Mouse (Mus musculus): ENCODE measurements around the gene Rufy3. TPM values are rescaled to one million over a fixed set of nuclear protein-coding genes. Genes with fewer than 3 reads are reported as not detected.

Gene Rufy3
- polyA plus RNA-seq, 1 experiment = 6.4 TPM

DNA sequence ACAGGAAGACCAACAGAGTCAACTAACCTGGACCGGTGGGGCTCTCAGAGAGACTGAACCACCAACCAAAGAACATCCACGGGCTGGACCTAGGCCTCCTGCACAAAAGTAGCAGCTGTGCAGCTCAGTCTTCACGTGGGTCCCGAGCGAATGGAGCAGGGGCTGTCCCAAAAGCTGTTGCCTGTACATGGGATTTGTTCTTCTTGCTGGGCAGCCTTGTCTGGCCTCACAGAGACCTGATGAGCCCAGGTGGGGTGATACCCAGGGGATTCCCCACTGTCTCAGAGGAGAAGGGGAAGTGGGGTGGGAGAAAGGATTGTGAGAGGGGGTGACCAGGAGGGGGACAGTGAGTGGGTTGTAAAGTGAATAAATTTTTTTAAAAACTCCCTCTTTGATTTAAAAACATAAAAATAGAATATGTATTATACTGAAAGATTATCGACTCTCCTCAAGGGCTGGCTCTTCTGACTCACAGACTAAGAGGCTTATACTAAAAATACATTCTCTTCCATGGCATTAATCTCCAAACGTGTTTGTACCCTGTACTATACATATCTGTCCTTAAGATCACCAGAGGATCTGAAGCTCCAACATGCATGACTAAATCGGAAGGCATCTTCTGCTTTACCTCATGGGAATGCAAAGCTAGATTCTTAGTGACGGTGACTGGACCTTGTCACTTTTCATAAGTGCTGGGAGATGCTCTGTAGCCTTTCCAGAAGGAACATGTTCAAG, 3.6 kb upstream of the Rufy3 start:
- TF ChIP-seq POLR2A (IDR thresholded peaks at IDR 0.05; ENCODE audit: control insufficient read depth, extremely low read depth, insufficient read depth, low read length, poor library complexity) (no peak), CTCF (IDR thresholded peaks at IDR 0.05; ENCODE audit: borderline replicate concordance, control insufficient read depth, extremely low read depth, insufficient read depth, low read length, poor library complexity) (no peak)
- 88% methylated on average over 9 of the region's 9 CpGs for WGBS

DNA sequence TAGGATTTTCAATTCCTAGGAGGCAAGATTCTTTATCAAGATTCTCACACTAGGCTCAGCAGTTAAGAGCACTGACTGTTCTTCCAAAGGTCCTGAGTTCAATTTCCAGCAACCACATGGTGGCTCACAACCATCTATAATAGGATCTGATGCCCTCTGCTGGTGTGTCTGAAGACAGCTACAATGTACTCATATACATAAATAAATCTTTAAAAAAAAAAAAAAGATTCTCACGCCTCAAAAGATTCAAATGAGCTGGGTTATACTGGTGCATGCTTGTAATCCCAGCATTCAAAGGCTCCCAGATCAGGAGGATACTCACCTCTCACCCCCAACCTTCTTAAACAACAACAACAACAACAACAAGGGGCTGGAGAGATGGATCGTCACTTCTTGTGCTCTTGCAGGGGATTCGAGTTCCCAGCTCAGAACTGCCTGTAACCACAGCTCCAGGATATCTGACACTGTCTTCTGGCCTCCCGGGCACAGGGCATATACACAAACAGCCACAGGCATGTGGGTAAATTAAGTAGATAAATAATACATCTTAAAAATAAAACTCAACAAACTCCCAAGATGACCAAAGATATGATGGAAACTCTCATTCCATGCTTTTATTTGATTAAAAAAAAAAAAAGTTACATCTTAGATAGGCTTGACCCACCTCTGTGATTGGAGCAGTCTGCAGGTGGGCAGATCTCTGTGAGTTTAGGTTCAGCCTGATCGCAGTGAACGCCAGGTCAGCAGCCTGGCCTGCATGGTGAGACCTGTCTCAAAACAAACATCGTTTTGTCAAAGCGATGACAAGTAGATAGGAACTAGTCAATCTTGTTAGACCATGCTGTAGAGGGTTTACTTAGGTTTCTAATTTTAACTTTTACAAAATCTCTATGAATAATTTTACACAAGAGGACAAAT, 1.7 kb upstream of the Rufy3 start:
- no peak overlapping the region for H3K4me3 ChIP-seq (ENCODE audit: control insufficient read depth, insufficient read depth, low read length)
- WGBS = 87% methylated on average over 8 of the region's 8 CpGs
- peaks cover 4% of the 10 kb centered on the region; the same call in 1 of the 2 replicates for H3K4me1 ChIP-seq (replicated peaks; ENCODE audit: control insufficient read depth, insufficient read depth, low read length)
- H3K27me3 ChIP-seq (ENCODE audit: control insufficient read depth, insufficient read depth, low read length) = no peaks in the 10 kb centered on the region
- TF ChIP-seq CTCF (IDR thresholded peaks at IDR 0.05; ENCODE audit: borderline replicate concordance, control insufficient read depth, extremely low read depth, insufficient read depth, low read length, poor library complexity) (no peak), POLR2A (IDR thresholded peaks at IDR 0.05; ENCODE audit: control insufficient read depth, extremely low read depth, insufficient read depth, low read length, poor library complexity) (no peak)
- no peak for DNase-seq
- H3K36me3 ChIP-seq (ENCODE audit: control insufficient read depth, insufficient read depth, low read length) = no peaks in the 10 kb centered on the region
- no peak overlapping the region for H3K27ac ChIP-seq (ENCODE audit: control insufficient read depth, insufficient read depth, low read length)

More for the DNA sequence above, 3.6 kb upstream of the Rufy3 start:
- no peaks in the 10 kb centered on the region for H3K36me3 ChIP-seq (ENCODE audit: control insufficient read depth, insufficient read depth, low read length)
- no peak overlapping the region for H3K27ac ChIP-seq (ENCODE audit: control insufficient read depth, insufficient read depth, low read length)
- H3K4me1 ChIP-seq (replicated peaks; ENCODE audit: control insufficient read depth, insufficient read depth, low read length) = peaks cover 3% of the 10 kb centered on the region; the same call in 1 of the 2 replicates
- DNase-seq = no peak
- no peaks in the 10 kb centered on the region for H3K27me3 ChIP-seq (ENCODE audit: control insufficient read depth, insufficient read depth, low read length)
- H3K4me3 ChIP-seq (ENCODE audit: control insufficient read depth, insufficient read depth, low read length) = no peak overlapping the region

DNA sequence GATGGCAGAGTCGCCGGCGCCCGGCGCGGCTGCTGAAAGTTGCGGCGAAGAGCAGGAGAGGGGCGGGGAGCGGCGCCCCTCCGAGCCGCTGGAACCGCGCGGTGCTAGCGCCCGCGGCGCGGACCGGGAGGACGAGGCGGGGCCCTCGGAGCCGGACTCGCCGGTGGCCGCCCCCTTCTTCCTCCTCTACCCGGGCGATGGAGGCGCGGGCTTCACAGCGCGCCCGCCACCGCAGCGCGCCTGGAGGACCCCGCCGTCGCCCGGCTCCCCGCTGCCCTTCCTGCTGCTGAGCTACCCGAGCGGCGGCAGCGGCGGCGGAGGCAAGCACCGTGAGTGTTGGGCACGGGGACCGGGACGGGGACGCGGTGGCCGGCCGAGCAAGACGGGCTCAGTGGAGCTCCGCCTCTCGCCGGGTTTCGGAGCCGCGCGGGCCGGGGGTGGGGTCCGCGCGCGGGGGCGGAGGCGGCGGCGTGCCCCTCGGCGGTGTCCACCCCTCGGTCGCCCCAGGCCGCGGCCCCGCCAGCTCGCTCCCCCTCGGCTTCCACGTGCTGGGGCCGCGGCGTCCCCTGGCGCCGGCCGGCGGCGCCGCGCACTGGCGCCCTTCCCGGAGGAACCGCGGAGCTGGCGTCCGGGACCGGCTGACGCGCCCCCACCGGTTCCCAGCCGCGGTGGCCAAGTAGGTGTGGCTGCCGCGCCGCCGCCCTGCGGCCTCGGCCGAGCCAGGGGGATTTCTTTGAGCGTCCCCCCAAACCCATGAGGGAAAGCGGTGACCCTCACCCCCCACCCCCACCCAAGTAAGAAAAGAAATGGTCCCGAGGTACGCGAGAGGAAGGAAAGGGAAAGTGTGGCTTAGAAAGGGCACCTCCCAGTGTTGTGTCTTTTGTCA, 551 bp downstream of the Rufy3 start:
- H3K36me3 ChIP-seq (ENCODE audit: control insufficient read depth, insufficient read depth, low read length) = no peaks in the 10 kb centered on the region
- H3K4me3 ChIP-seq (ENCODE audit: control insufficient read depth, insufficient read depth, low read length) = peak overlapping the region; percentile 80
- H3K4me1 ChIP-seq (replicated peaks; ENCODE audit: control insufficient read depth, insufficient read depth, low read length) = peaks cover 4% of the 10 kb centered on the region; the same call in 1 of the 2 replicates
- no peaks in the 10 kb centered on the region for H3K27me3 ChIP-seq (ENCODE audit: control insufficient read depth, insufficient read depth, low read length)
- DNase-seq = peak; percentile 48
- 1% methylated on average over 114 of the region's 119 CpGs for WGBS
- TF ChIP-seq POLR2A (IDR thresholded peaks at IDR 0.05; ENCODE audit: control insufficient read depth, extremely low read depth, insufficient read depth, low read length, poor library complexity) = no peak; the same call in 1 of the 2 replicates
- TF ChIP-seq CTCF (IDR thresholded peaks at IDR 0.05; ENCODE audit: borderline replicate concordance, control insufficient read depth, extremely low read depth, insufficient read depth, low read length, poor library complexity) = no peak
- no peak overlapping the region; the same call in 1 of the 2 replicates for H3K27ac ChIP-seq (ENCODE audit: control insufficient read depth, insufficient read depth, low read length)

DNA sequence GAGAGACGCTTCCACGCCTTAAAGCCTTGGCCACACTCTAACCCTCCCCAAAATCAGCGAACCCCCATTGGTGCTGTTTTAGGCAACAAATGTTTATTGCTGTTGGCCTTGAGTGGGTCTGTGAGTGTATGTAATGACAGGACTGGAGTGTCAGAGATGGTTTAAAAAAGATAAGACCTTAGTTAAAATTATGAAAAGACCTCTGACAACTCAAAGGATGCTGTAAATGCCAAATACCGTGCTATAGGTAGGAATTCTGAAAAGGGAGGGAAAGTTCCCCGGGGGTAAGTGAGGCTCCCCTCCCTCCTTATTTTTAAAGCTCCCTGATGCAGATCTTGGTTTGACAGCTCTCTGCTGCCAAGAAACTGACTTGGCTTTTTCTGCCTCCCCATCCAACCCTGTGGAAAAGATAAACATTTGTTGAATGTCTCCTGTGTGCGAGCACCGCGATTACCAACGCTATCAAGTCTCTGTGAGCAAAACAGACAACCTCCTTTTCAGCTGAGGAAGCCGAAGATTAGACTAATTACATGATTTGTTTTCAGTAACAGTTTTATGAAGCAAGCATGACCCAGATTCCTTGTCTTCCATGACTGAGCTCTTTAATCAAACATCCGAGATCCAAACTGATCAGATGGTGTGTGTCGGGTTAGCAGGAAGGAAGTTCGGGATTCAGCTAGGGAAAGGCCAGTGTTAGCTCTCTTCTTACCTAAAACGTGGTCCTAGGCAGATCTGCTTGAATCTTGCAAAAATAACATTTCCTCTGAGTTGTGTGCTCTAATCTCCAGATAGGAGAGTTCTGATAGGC, 1.4 kb downstream of the Rufy3 start:
- no peak for DNase-seq

DNA sequence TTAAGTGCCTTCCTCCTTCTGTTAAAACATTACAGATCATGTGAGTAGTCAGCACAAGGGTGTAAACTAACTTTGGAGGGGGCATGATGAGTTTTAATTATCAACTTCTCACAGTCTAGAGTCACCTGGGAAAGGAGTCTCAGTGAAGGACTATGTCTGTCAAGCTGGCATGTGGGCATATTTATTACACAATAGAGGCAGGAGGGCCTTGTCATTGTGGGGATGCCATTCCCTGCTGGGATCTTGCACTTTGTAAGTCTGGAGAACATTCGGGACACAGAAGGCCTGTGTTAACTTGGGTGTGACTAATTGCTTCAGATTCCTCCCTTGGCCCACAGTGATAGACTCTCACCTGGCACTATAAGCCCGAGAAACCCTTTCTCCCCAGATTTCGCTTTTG, 4.7 kb downstream of the Rufy3 start:
- no peaks in the 10 kb centered on the region for H3K27me3 ChIP-seq (ENCODE audit: control insufficient read depth, insufficient read depth, low read length)
- no peak overlapping the region for H3K4me3 ChIP-seq (ENCODE audit: control insufficient read depth, insufficient read depth, low read length)
- no peak overlapping the region for H3K27ac ChIP-seq (ENCODE audit: control insufficient read depth, insufficient read depth, low read length)
- WGBS = 93% methylated on average over 3 of the region's 3 CpGs
- H3K36me3 ChIP-seq (ENCODE audit: control insufficient read depth, insufficient read depth, low read length) = no peaks in the 10 kb centered on the region
- no peak for DNase-seq
- H3K4me1 ChIP-seq (replicated peaks; ENCODE audit: control insufficient read depth, insufficient read depth, low read length) = peaks cover 2% of the 10 kb centered on the region; the same call in 1 of the 2 replicates
- TF ChIP-seq CTCF (IDR thresholded peaks at IDR 0.05; ENCODE audit: borderline replicate concordance, control insufficient read depth, extremely low read depth, insufficient read depth, low read length, poor library complexity) (no peak), POLR2A (IDR thresholded peaks at IDR 0.05; ENCODE audit: control insufficient read depth, extremely low read depth, insufficient read depth, low read length, poor library complexity) (no peak)

More for the DNA sequence above, 1.4 kb downstream of the Rufy3 start:
- Histone ChIP-seq H3K4me3 (ENCODE audit: control insufficient read depth, insufficient read depth, low read length) (peak overlapping the region; percentile 80), H3K27ac (ENCODE audit: control insufficient read depth, insufficient read depth, low read length) (no peak overlapping the region; the same call in 1 of the 2 replicates), H3K36me3 (ENCODE audit: control insufficient read depth, insufficient read depth, low read length) (no peaks in the 10 kb centered on the region), H3K27me3 (ENCODE audit: control insufficient read depth, insufficient read depth, low read length) (no peaks in the 10 kb centered on the region), H3K4me1 (replicated peaks; ENCODE audit: control insufficient read depth, insufficient read depth, low read length) (peaks cover 4% of the 10 kb centered on the region; the same call in 1 of the 2 replicates)
- TF ChIP-seq POLR2A (IDR thresholded peaks at IDR 0.05; ENCODE audit: control insufficient read depth, extremely low read depth, insufficient read depth, low read length, poor library complexity) (no peak), CTCF (IDR thresholded peaks at IDR 0.05; ENCODE audit: borderline replicate concordance, control insufficient read depth, extremely low read depth, insufficient read depth, low read length, poor library complexity) (no peak)
- whole genome bisulfite sequencing = 29% methylated on average over 14 of the region's 14 CpGs
